Mouse (Mus musculus) right cerebral cortex, postnatal 4 days (tissue): Measurements from ENCODE around the gene Slc39a3.

Experiments used
- DNase-seq: peaks from one replicate; pipeline ENCODE4 v3.0.0-alpha.2; 2022

The Slc39a3 gene

GRCm38 (mm10) chr10:80982381-80982780 is 54.8 kb downstream of the Slc39a3 start:
- DNase-seq = no peak

DNA sequence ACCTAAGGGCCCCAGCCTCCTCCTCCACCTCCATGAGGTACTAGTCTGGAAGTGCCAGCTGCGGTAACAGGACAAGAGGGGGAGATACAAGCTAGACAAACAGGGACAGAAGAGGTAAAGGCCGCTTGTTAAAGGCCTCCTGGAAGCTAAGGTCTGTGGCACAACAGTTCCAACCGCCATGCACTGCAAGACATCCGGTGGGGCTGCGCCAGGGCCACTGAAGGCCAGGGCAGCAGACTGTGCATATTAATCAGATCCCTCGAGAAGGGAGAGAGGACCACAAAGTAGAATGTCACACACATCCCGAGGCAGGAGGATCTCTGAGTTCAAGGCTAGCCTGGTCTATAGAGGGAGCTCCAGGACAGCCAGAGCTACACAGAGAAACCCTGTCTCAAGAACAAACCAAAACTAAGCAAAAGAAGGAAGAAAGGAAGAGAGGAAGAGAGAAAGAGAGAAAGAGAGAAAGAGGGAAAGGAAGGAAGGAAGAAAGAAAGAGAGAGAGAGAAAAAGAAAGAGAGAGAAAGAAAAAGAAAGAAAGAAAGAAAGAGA is 55.6 kb downstream of the Slc39a3 start:
- no peak for DNase-seq
